Mouse (Mus musculus) embryonic fibroblast, embryonic 13.5 days (primary cell): ENCODE measurements around the gene Mroh9. TPM values are rescaled to one million over a fixed set of nuclear protein-coding genes. Genes with fewer than 3 reads are reported as not detected.

Experiments
- H3K27ac ChIP-seq: 2 replicates; pipeline ENCODE4 v1.5.1; 2012; ENCODE audit warnings: low read length, control low read depth, inconsistent platforms; ENCODE audit not compliant: insufficient read depth
- H3K4me1 ChIP-seq: 2 replicates; pipeline ENCODE4 v1.6.1; 2011; ENCODE audit warnings: low read length; ENCODE audit not compliant: control insufficient read depth, insufficient read depth
- H3K4me3 ChIP-seq: 2 replicates; pipeline ENCODE4 v1.5.1; 2011; ENCODE audit warnings: mild to moderate bottlenecking, control low read depth, low read length; ENCODE audit not compliant: insufficient read depth
- CTCF ChIP-seq: IDR thresholded peaks from 2 replicates; pipeline ENCODE4 v1.5.1; 2011; ENCODE audit warnings: mild to moderate bottlenecking, control low read depth, low read length, moderate library complexity, borderline replicate concordance; ENCODE audit not compliant: insufficient read depth
- POLR2A ChIP-seq: IDR thresholded peaks from 2 replicates; pipeline ENCODE4 v1.6.1; 2011; ENCODE audit warnings: low read depth, mild to moderate bottlenecking, control low read depth, low read length, moderate library complexity
- polyA plus RNA-seq: library from polyadenylated mRNA; stranded (reverse); fragments of >200 nt; gene quantifications from 2 replicates; pipeline ENCODE4 v1.2.4, GENCODE M21; 2011; ENCODE audit warnings: low read depth; ENCODE audit not compliant: missing spikeins, insufficient read length

Mroh9 gene
- polyA plus RNA-seq, 1 experiment = not detected

- Histone ChIP-seq H3K4me1 (no peaks in the 10 kb centered on the region), H3K4me3 (no peak within 1 kb of the TSS), H3K27ac (no peak within 1 kb of the TSS)
- TF ChIP-seq POLR2A (no peak), CTCF (no peak)
These were observed 101.0 kb downstream of the Mroh9 start, which contains the start of gene Fmo3 for GRCm38 (mm10) chr1:162984428-162984827. Gene Fmo3 (minus strand): TSS chr1:162984528.

Other genes starting within 250 kb of the Mroh9 start
- gene Fmo1, start 219.1 kb downstream of the Mroh9 start, polyA plus RNA-seq = 0.67 and 3.8 TPM in 2 replicates
- 0.19 TPM in 1 of 2 replicates, not detected in the other for gene Fmo2, start 186.9 kb downstream of the Mroh9 start, polyA plus RNA-seq
- gene Fmo6, start 148.2 kb downstream of the Mroh9 start, polyA plus RNA-seq = not detected in 2 replicates
- 0.25 TPM in 1 of 2 replicates, not detected in the other for gene Fmo3, start 101.1 kb downstream of the Mroh9 start, polyA plus RNA-seq
- gene Prrx1, start 228.0 kb upstream of the Mroh9 start, polyA plus RNA-seq = 429 and 537 TPM in 2 replicates